In the genomic region with DNA sequence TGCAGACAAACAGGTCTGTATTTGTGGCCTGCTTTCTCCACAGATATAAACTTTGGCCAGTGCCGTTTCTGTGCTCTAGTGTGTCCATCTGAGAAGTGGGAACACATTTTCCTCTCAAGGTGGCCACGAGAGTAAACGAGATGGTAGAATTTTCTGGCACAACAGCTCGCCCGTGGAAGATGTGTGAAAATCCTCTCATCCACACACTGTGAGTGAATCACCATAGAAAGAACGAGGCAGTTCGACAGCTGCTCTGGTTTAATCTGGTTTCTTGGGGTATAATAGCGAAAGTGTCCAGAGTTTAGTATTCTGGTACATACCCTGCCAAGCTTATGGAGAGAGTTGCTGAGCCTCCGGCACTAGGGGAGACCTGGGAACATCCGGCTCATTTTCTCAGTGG, we compare ENCODE assay signal across 18 mouse cellular contexts. TPM values are rescaled to one million over a fixed set of nuclear protein-coding genes. Genes with fewer than 3 reads are reported as not detected.
A peak's percentile ranks its signal among the peaks of the same experiment; 100 is the strongest.
DNase-seq lines count a peak whose midpoint lies in the region; ATAC-seq and TF ChIP-seq lines count a peak whose summit lies in the region.
"Had no signal": no experiment of that assay in that cellular context is flagged by ENCODE, and none has a peak within 500 bp of the region (broad histone marks: within the 10 kb centered on the region; RNA-seq: fewer than 3 reads in every experiment).

No protein-coding gene starts in this region.

- no peak overlapping the region for H3K4me2 ChIP-seq in forebrain, postnatal 0 days (ENCODE audit: low read depth)
- H3K4me2 ChIP-seq in forebrain, embryonic 12.5 days: no peak overlapping the region
- H3K4me2 ChIP-seq in lung, embryonic 15.5 days: no peak overlapping the region
- H3K4me2 ChIP-seq: embryonic facial prominence, embryonic 13.5 days; forebrain, embryonic 13.5 days; hindbrain, embryonic 13.5 days had no signal

- peak; percentile 23; the same call in 1 of the 2 replicates for ATAC-seq in forebrain, postnatal 0 days
- no peak for ATAC-seq in forebrain, embryonic 12.5 days (ENCODE audit: low FRiP score)
- no peak for ATAC-seq in lung, embryonic 15.5 days (ENCODE audit: borderline replicate concordance, extremely low read depth, low FRiP score, low TSS enrichment)
- ATAC-seq: CD4-positive, CD25-positive, alpha-beta regulatory T cell, adult 4 months; forebrain, embryonic 13.5 days had no signal

- WGBS in forebrain, postnatal 0 days: 77% methylated on average over 10 of the region's 10 CpGs
- 94% methylated on average over 10 of the region's 10 CpGs for WGBS in forebrain, embryonic 12.5 days
- 90% methylated on average over 10 of the region's 10 CpGs for WGBS in lung, embryonic 15.5 days

- H3K4me3 ChIP-seq in forebrain, postnatal 0 days (ENCODE audit: low read depth, low read length): no peak overlapping the region
- no peak overlapping the region for H3K4me3 ChIP-seq in forebrain, embryonic 12.5 days (replicated peaks)
- H3K4me3 ChIP-seq in lung, embryonic 15.5 days: no peak overlapping the region
- H3K4me3 ChIP-seq: embryonic facial prominence, embryonic 13.5 days; forebrain, embryonic 13.5 days; heart, embryonic 10.5 days; hindbrain, embryonic 13.5 days had no signal

- no peaks in the 10 kb centered on the region for H3K27me3 ChIP-seq in forebrain, postnatal 0 days (ENCODE audit: insufficient read depth, low read length)
- H3K27me3 ChIP-seq in forebrain, embryonic 12.5 days: no peaks in the 10 kb centered on the region
- H3K27me3 ChIP-seq in lung, embryonic 15.5 days: no peaks in the 10 kb centered on the region
- H3K27me3 ChIP-seq: embryonic facial prominence, embryonic 13.5 days; forebrain, embryonic 13.5 days; hindbrain, embryonic 13.5 days had no signal

- no peak overlapping the region for H3K27ac ChIP-seq in forebrain, postnatal 0 days (ENCODE audit: low read depth, low read length)
- no peak overlapping the region for H3K27ac ChIP-seq in forebrain, embryonic 12.5 days
- peak overlapping the region; percentile 56 for H3K27ac ChIP-seq in lung, embryonic 15.5 days
- H3K27ac ChIP-seq: embryonic facial prominence, embryonic 13.5 days; forebrain, embryonic 13.5 days; heart, embryonic 10.5 days; hindbrain, embryonic 13.5 days had no signal

- no peaks in the 10 kb centered on the region for H3K9me3 ChIP-seq in forebrain, postnatal 0 days (ENCODE audit: low read length)
- H3K9me3 ChIP-seq in forebrain, embryonic 12.5 days: no peaks in the 10 kb centered on the region
- H3K9me3 ChIP-seq in lung, embryonic 15.5 days: no peaks in the 10 kb centered on the region
- H3K9me3 ChIP-seq: forebrain, embryonic 13.5 days; heart, embryonic 10.5 days had no signal

- DNase-seq in forebrain, postnatal 0 days: no peak
- peak; percentile 34 for DNase-seq in layer of hippocampus, adult 9-11 months
- DNase-seq in layer of hippocampus, adult 8-10 months (ENCODE audit: low spot score in 2 of 2): no peak
- DNase-seq in lung, postnatal 14 days: no peak
- DNase-seq in embryo, embryonic 9.5 days (ENCODE audit: extremely low spot score): no peak
- DNase-seq: adrenal gland, adult 8-10 months; B cell, adult 2 months; cerebellum, adult 11 months; cerebellum, adult 8-10 months; gastrocnemius, postnatal 10 days; heart, postnatal 10 days had no signal

- peaks cover 12% of the 10 kb centered on the region for H3K36me3 ChIP-seq in forebrain, postnatal 0 days (ENCODE audit: insufficient read depth)
- peaks cover 19% of the 10 kb centered on the region; the same call in 1 of the 2 replicates for H3K36me3 ChIP-seq in forebrain, embryonic 12.5 days (replicated peaks)
- peaks cover 3% of the 10 kb centered on the region; the same call in 1 of the 2 replicates for H3K36me3 ChIP-seq in lung, embryonic 15.5 days

- no peak overlapping the region for H3K9ac ChIP-seq in forebrain, postnatal 0 days
- H3K9ac ChIP-seq in forebrain, embryonic 12.5 days: no peak overlapping the region
- H3K9ac ChIP-seq in lung, embryonic 15.5 days: no peak overlapping the region
- H3K9ac ChIP-seq: embryonic facial prominence, embryonic 13.5 days; forebrain, embryonic 13.5 days; hindbrain, embryonic 13.5 days had no signal

- TF ChIP-seq CTCF in forebrain, postnatal 0 days (IDR thresholded peaks at IDR 0.05; ENCODE audit: low read depth): no peak

- no peaks in the 10 kb centered on the region for H3K4me1 ChIP-seq in forebrain, postnatal 0 days (ENCODE audit: insufficient read depth)
- H3K4me1 ChIP-seq in forebrain, embryonic 12.5 days: no peaks in the 10 kb centered on the region; the same call in 1 of the 2 replicates
- peaks cover 38% of the 10 kb centered on the region for H3K4me1 ChIP-seq in lung, embryonic 15.5 days

RNA-seq across cellular contexts. Expression of a gene that starts 14.9 kb away (rescaled TPM):
- total RNA-seq in forebrain, postnatal 0 days (2014; rRNA removed): 1,041 and 1,060 TPM in 2 replicates
- polyA plus RNA-seq in forebrain, postnatal 0 days (2015; fragmentation: Nextera tagmentation; extraction: Ambion mirVana): 4,009 and 4,204 TPM in 2 replicates
- polyA plus RNA-seq in forebrain, embryonic 12.5 days (2016; fragmentation: Nextera tagmentation; extraction: Ambion mirVana): 1,646 and 1,801 TPM in 2 replicates
- 1,000 to 10,000 TPM; 1,770 to 1,934 (median 1,827) TPM for total RNA-seq in layer of hippocampus, adult 8-10 months (2022)
- 1,739 and 1,769 TPM in 2 replicates for polyA plus RNA-seq in lung, embryonic 15.5 days (2015; fragmentation: Nextera tagmentation; extraction: Ambion mirVana)

RNA-seq across cellular contexts. Expression of a gene that starts 54.7 kb away (rescaled TPM):
- total RNA-seq in forebrain, postnatal 0 days (2014; rRNA removed): 24.3 and 25.1 TPM in 2 replicates
- 13.1 and 13.3 TPM in 2 replicates for polyA plus RNA-seq in forebrain, postnatal 0 days (2015; fragmentation: Nextera tagmentation; extraction: Ambion mirVana)
- polyA plus RNA-seq in forebrain, embryonic 12.5 days (2016; fragmentation: Nextera tagmentation; extraction: Ambion mirVana): 14.9 and 16.8 TPM in 2 replicates
- 10 to 100 TPM; 16.5 to 21.9 (median 18.1) TPM for total RNA-seq in layer of hippocampus, adult 8-10 months (2022)
- 13.2 and 14.7 TPM in 2 replicates for polyA plus RNA-seq in lung, embryonic 15.5 days (2015; fragmentation: Nextera tagmentation; extraction: Ambion mirVana)
